Mouse (Mus musculus) gastrocnemius, adult 2 months (tissue): ENCODE data around the gene Tgfb2. TPM values are rescaled to one million over a fixed set of nuclear protein-coding genes. Genes with fewer than 3 reads are reported as not detected.
A peak's percentile ranks its signal among the peaks of the same experiment; 100 is the strongest.

Source experiments
- DNase-seq: peaks from one replicate; pipeline ENCODE4 v3.0.0; 2022
- H3K27ac ChIP-seq: fragments of 200-600 bp; 2 replicates; pipeline ENCODE4 v1.8.1; 2022; ENCODE audit warnings: mild to moderate bottlenecking
- H3K4me3 ChIP-seq: fragments of 200-600 bp; 2 replicates; pipeline ENCODE4 v1.8.1; 2022; ENCODE audit warnings: mild to moderate bottlenecking, moderate library complexity
- CTCF ChIP-seq: fragments of 200-600 bp; IDR thresholded peaks from 2 replicates; pipeline ENCODE4 v1.8.1; 2022; ENCODE audit warnings: antibody characterized with exemption, mild to moderate bottlenecking, moderate library complexity
- intact Hi-C: fragments of 180-260 bp; cut with DNase I; formaldehyde crosslinking; loops from one replicate; pipeline ENCODE4 v1.15.1; 2025
- total RNA-seq, 2 experiments: library from RNA; stranded (reverse); gene quantifications; 2 replicates each; pipeline ENCODE4 v1.2.3; 2021

Gene Tgfb2
- total RNA-seq, 2 experiments from 2014 or later = 6.5 to 14.1 TPM

- no peak overlapping the region for H3K4me3 ChIP-seq
- peak overlapping the region; percentile 59 for H3K27ac ChIP-seq
- intact Hi-C loops = no loop called here
- no peak for DNase-seq
- no peak for TF ChIP-seq CTCF
Measured at GRCm38 (mm10) chr1:186630971-186631370, 74.8 kb downstream of the Tgfb2 start.

- intact Hi-C loops = no loop called here
- H3K4me3 ChIP-seq = no peak overlapping the region
- TF ChIP-seq CTCF = no peak
- peak overlapping the region; percentile 10; the same call in 1 of the 2 replicates for H3K27ac ChIP-seq
- DNase-seq = peak; percentile 57
Measured at GRCm38 (mm10) chr1:186627451-186627995, 78.3 kb downstream of the Tgfb2 start.

- Histone ChIP-seq H3K4me3 (no peak overlapping the region), H3K27ac (no peak overlapping the region)
- intact Hi-C loops = no loop called here
- no peak for TF ChIP-seq CTCF
- DNase-seq = no peak
Measured at GRCm38 (mm10) chr1:186624474-186624873, 81.3 kb downstream of the Tgfb2 start.

GRCm38 (mm10) chr1:186621812-186622211 is 84.0 kb downstream of the Tgfb2 start:
- no peak overlapping the region for H3K27ac ChIP-seq
- TF ChIP-seq CTCF = no peak
- H3K4me3 ChIP-seq = no peak overlapping the region
- intact Hi-C loops = no loop called here
- DNase-seq = no peak

GRCm38 (mm10) chr1:186618285-186618684 is 87.5 kb downstream of the Tgfb2 start:
- peak; percentile 39 for DNase-seq
- Histone ChIP-seq H3K27ac (peak overlapping the region; percentile 72), H3K4me3 (no peak overlapping the region)
- TF ChIP-seq CTCF = no peak
- intact Hi-C loops = no loop called here

GRCm38 (mm10) chr1:186611371-186611770 is 94.4 kb downstream of the Tgfb2 start:
- TF ChIP-seq CTCF = no peak
- H3K4me3 ChIP-seq = no peak overlapping the region
- no peak for DNase-seq
- H3K27ac ChIP-seq = peak overlapping the region; percentile 87
- intact Hi-C loops = no loop called here

GRCm38 (mm10) chr1:186610481-186610880 is 95.3 kb downstream of the Tgfb2 start:
- Histone ChIP-seq H3K27ac (peak overlapping the region; percentile 87), H3K4me3 (peak overlapping the region; percentile 32)
- intact Hi-C loops = no loop called here
- TF ChIP-seq CTCF = no peak
- no peak for DNase-seq

- no peak for TF ChIP-seq CTCF
- DNase-seq = peak; percentile 73
- Histone ChIP-seq H3K27ac (peak overlapping the region; percentile 87), H3K4me3 (peak overlapping the region; percentile 32)
- intact Hi-C loops = no loop called here
Measured at GRCm38 (mm10) chr1:186609793-186610233, 96.0 kb downstream of the Tgfb2 start.

- TF ChIP-seq CTCF = no peak
- Histone ChIP-seq H3K27ac (peak overlapping the region; percentile 12; the same call in 1 of the 2 replicates), H3K4me3 (no peak overlapping the region)
- DNase-seq = no peak
- intact Hi-C loops = no loop called here
Measured at GRCm38 (mm10) chr1:186608116-186608515, 97.7 kb downstream of the Tgfb2 start.

- peak overlapping the region; percentile 63; the same call in 1 of the 2 replicates for H3K27ac ChIP-seq
- H3K4me3 ChIP-seq = no peak overlapping the region
- DNase-seq = no peak
- no peak for TF ChIP-seq CTCF
- intact Hi-C loops = no loop called here
Measured at GRCm38 (mm10) chr1:186605635-186606034, 100.2 kb downstream of the Tgfb2 start.

GRCm38 (mm10) chr1:186604124-186604523 is 101.7 kb downstream of the Tgfb2 start:
- intact Hi-C loops = no loop called here
- no peak for DNase-seq
- Histone ChIP-seq H3K27ac (no peak overlapping the region), H3K4me3 (no peak overlapping the region)
- TF ChIP-seq CTCF = no peak

GRCm38 (mm10) chr1:186588226-186588625 is 117.6 kb downstream of the Tgfb2 start:
- 0 out of 2 replicates have a peak overlapping the region, but pooled peaks have one; percentile 9 for H3K4me3 ChIP-seq
- peak overlapping the region; percentile 90 for H3K27ac ChIP-seq
- intact Hi-C loops = loop anchor here (5.0 kb wide), 1 partner anchor 114 kb away; no protein-coding TSS in a partner anchor
- TF ChIP-seq CTCF = no peak
- DNase-seq = no peak

- Histone ChIP-seq H3K4me3 (peak overlapping the region; percentile 41), H3K27ac (peak overlapping the region; percentile 90)
- TF ChIP-seq CTCF = no peak
- intact Hi-C loops = loop anchor here (5.0 kb wide), 1 partner anchor 115 kb away; no protein-coding TSS in a partner anchor
- peak; percentile 79 for DNase-seq
Measured at GRCm38 (mm10) chr1:186587065-186587804, 118.6 kb downstream of the Tgfb2 start.
